ENCODE assay signal across 27 mouse cellular contexts in genomic region chr11:52060315-52060714, GRCm38 (mm10). TPM values are rescaled to one million over a fixed set of nuclear protein-coding genes. Genes with fewer than 3 reads are reported as not detected.
"Had no signal": no experiment of that assay in that cellular context is flagged by ENCODE, and none has a peak within 500 bp of the region (broad histone marks: within the 10 kb centered on the region; RNA-seq: fewer than 3 reads in every experiment).

No protein-coding gene starts in this region.

- H3K9me3 ChIP-seq: embryonic facial prominence, embryonic 10.5 days; embryonic facial prominence, embryonic 12.5 days; embryonic facial prominence, embryonic 13.5 days; embryonic facial prominence, embryonic 15.5 days; forebrain, embryonic 10.5 days; forebrain, embryonic 13.5 days; forebrain, embryonic 15.5 days; heart, embryonic 10.5 days had no signal

- H3K4me3 ChIP-seq: embryonic facial prominence, embryonic 10.5 days; embryonic facial prominence, embryonic 12.5 days; embryonic facial prominence, embryonic 13.5 days; embryonic facial prominence, embryonic 15.5 days; erythroblast, embryonic 14.5 days; forebrain, embryonic 10.5 days; forebrain, embryonic 13.5 days; forebrain, embryonic 15.5 days; gastrocnemius, adult 2 months; heart, adult 2 months; heart, embryonic 10.5 days had no signal

- H3K4me2 ChIP-seq: embryonic facial prominence, embryonic 12.5 days; embryonic facial prominence, embryonic 13.5 days; embryonic facial prominence, embryonic 15.5 days; forebrain, embryonic 13.5 days; forebrain, embryonic 15.5 days had no signal

- H3K36me3 ChIP-seq: embryonic facial prominence, embryonic 10.5 days; embryonic facial prominence, embryonic 12.5 days; embryonic facial prominence, embryonic 13.5 days; embryonic facial prominence, embryonic 15.5 days; forebrain, embryonic 10.5 days; forebrain, embryonic 15.5 days; heart, embryonic 10.5 days had no signal

- H3K4me1 ChIP-seq: embryonic facial prominence, embryonic 12.5 days; embryonic facial prominence, embryonic 13.5 days; embryonic facial prominence, embryonic 15.5 days; forebrain, embryonic 10.5 days; forebrain, embryonic 13.5 days had no signal

- DNase-seq: cerebellum, adult 9-10 months; cerebellum, adult 9-11 months; cerebellum, postnatal 10 days; cerebellum, postnatal 14 days; cerebellum, postnatal 25 days; cerebellum, postnatal 36 days; embryo, embryonic 11 days; forebrain, postnatal 0 days; gastrocnemius, adult 2 months; gastrocnemius, postnatal 10 days; gastrocnemius, postnatal 14 days; gastrocnemius, postnatal 25 days; gastrocnemius, postnatal 36 days; heart, adult 11 months; heart, adult 18-20 months; heart, adult 2 months had no signal

- ATAC-seq: forebrain, embryonic 13.5 days; forebrain, embryonic 14.5 days; forebrain, embryonic 15.5 days; forebrain, embryonic 16.5 days; forebrain, postnatal 0 days had no signal

- H3K27ac ChIP-seq: embryonic facial prominence, embryonic 10.5 days; embryonic facial prominence, embryonic 12.5 days; embryonic facial prominence, embryonic 13.5 days; embryonic facial prominence, embryonic 15.5 days; forebrain, embryonic 10.5 days; forebrain, embryonic 13.5 days; forebrain, embryonic 15.5 days; gastrocnemius, adult 2 months; heart, adult 2 months; heart, embryonic 10.5 days had no signal

- H3K9ac ChIP-seq: embryonic facial prominence, embryonic 12.5 days; embryonic facial prominence, embryonic 13.5 days; embryonic facial prominence, embryonic 15.5 days; forebrain, embryonic 13.5 days; forebrain, embryonic 15.5 days; forebrain, postnatal 0 days had no signal

- H3K27me3 ChIP-seq: embryonic facial prominence, embryonic 12.5 days; embryonic facial prominence, embryonic 13.5 days; embryonic facial prominence, embryonic 15.5 days; forebrain, embryonic 13.5 days; forebrain, embryonic 15.5 days had no signal

RNA-seq across cellular contexts. Expression of gene Cdkl3, which starts 56.3 kb away (rescaled TPM):
- polyA plus RNA-seq: erythroblast, embryonic 14.5 days had no signal
